Mouse (Mus musculus) limb, embryonic 14.5 days (tissue): Measurements from ENCODE around the gene 2310022A10Rik. TPM values are rescaled to one million over a fixed set of nuclear protein-coding genes. Genes with fewer than 3 reads are reported as not detected.

Experiments
- ATAC-seq: fragments of 200-750 bp; cut with Nextera tagmentation; 2 replicates; pipeline ENCODE4 v1.8.0; 2017; ENCODE audit warnings: low read depth, moderate number of reproducible peaks, moderate TSS enrichment; ENCODE audit not compliant: low FRiP score
- DNase-seq: peaks from one replicate; pipeline ENCODE4 v3.0.0-alpha.2; 2015; ENCODE audit warnings: low spot score
- H3K27ac ChIP-seq: fragments of 300-500 bp; sonication (generic); replicated peaks from 2 replicates; pipeline ENCODE4 v1.5.1; 2014; ENCODE audit warnings: low read depth, mild to moderate bottlenecking, low read length, moderate library complexity, mixed read lengths
- H3K27me3 ChIP-seq: fragments of 300-500 bp; sonication (generic); 2 replicates; pipeline ENCODE4 v1.6.1; 2014; ENCODE audit warnings: low read length, mixed read lengths; ENCODE audit not compliant: control insufficient read depth, insufficient read depth
- H3K36me3 ChIP-seq: fragments of 300-500 bp; sonication (generic); 2 replicates; pipeline ENCODE4 v1.6.1; 2014; ENCODE audit warnings: mild to moderate bottlenecking, low read length, moderate library complexity, mixed read lengths; ENCODE audit not compliant: control insufficient read depth, insufficient read depth
- H3K4me1 ChIP-seq: fragments of 300-500 bp; sonication (generic); 2 replicates; pipeline ENCODE4 v1.6.1; 2014; ENCODE audit warnings: antibody characterized with exemption, low read length, mixed read lengths; ENCODE audit not compliant: control insufficient read depth, insufficient read depth
- H3K4me2 ChIP-seq: fragments of 300-500 bp; sonication (generic); replicated peaks from 2 replicates; pipeline ENCODE4 v1.6.1; 2014; ENCODE audit warnings: low read depth, mild to moderate bottlenecking, low read length, moderate library complexity; ENCODE audit not compliant: severe bottlenecking
- H3K4me3 ChIP-seq: fragments of 300-500 bp; sonication (generic); replicated peaks from 2 replicates; pipeline ENCODE4 v1.5.1; 2014; ENCODE audit warnings: low read length
- H3K9ac ChIP-seq: fragments of 300-500 bp; sonication (generic); 2 replicates; pipeline ENCODE4 v1.6.1; 2014; ENCODE audit warnings: mild to moderate bottlenecking, low read depth, low read length, moderate library complexity; ENCODE audit not compliant: severe bottlenecking
- H3K9me3 ChIP-seq: fragments of 300-500 bp; sonication (generic); 2 replicates; pipeline ENCODE4 v1.6.1; 2016; ENCODE audit warnings: low read length; ENCODE audit not compliant: control insufficient read depth
- POLR2A ChIP-seq: fragments of 200-500 bp; IDR thresholded peaks from 2 replicates; pipeline ENCODE4 v1.8.0; 2012; ENCODE audit warnings: inconsistent platforms, mild to moderate bottlenecking, moderate library complexity, borderline replicate concordance; ENCODE audit not compliant: insufficient read depth, insufficient read length; ENCODE audit errors: extremely low read depth
- WGBS: fragments of 180-500 bp; shearing (Covaris S2); extraction: QIAGEN DNeasy Blood & Tissue Kit; methylation state at CpG from one replicate; pipeline ENCODE4 v1.1.7; 2014; 5-methylcytosine and 5-hydroxymethylcytosine counted together
- polyA plus RNA-seq, 2 experiments: library from polyadenylated mRNA; depleted of rRNA in 1 of 2; stranded (reverse) in 1 of 2; unstranded in 1 of 2; fragments of >200 nt; fragmentation: Nextera tagmentation in 1 of 2; extraction: Ambion mirVana in 1 of 2; gene quantifications; 2 replicates each; pipeline versions ENCODE4 v1.2.1 to v1.2.3; 2012 to 2014

Gene 2310022A10Rik
- polyA plus RNA-seq, 2 experiments, result 27.4 to 39.8 TPM

GRCm38 (mm10) chr7:27609285-27609684 is 56.3 kb downstream of the 2310022A10Rik start:
- no peak for DNase-seq
- 97% methylated on average over 4 of the region's 4 CpGs for WGBS

GRCm38 (mm10) chr7:27609688-27610087 is 56.7 kb downstream of the 2310022A10Rik start:
- no peak for TF ChIP-seq POLR2A
- DNase-seq (no peak), ATAC-seq (no peak)
- peaks cover 35% of the 10 kb centered on the region for H3K36me3 ChIP-seq
- no peak overlapping the region for H3K9ac ChIP-seq
- H3K4me1 ChIP-seq, result peaks cover 21% of the 10 kb centered on the region
- no peaks in the 10 kb centered on the region for H3K27me3 ChIP-seq
- 83% methylated on average over 2 of the region's 2 CpGs for WGBS
- no peaks in the 10 kb centered on the region for H3K9me3 ChIP-seq
- H3K4me2 ChIP-seq, result no peak overlapping the region
- no peak overlapping the region for H3K27ac ChIP-seq
- H3K4me3 ChIP-seq, result no peak overlapping the region

More at GRCm38 (mm10) chr7:27609285-27609684, 56.3 kb downstream of the 2310022A10Rik start:
- H3K36me3 ChIP-seq, result peaks cover 35% of the 10 kb centered on the region
- H3K27me3 ChIP-seq, result no peaks in the 10 kb centered on the region
- H3K9ac ChIP-seq, result no peak overlapping the region
- no peak for ATAC-seq
- peaks cover 23% of the 10 kb centered on the region for H3K4me1 ChIP-seq
- TF ChIP-seq POLR2A, result no peak
- H3K27ac ChIP-seq, result no peak overlapping the region
- no peaks in the 10 kb centered on the region for H3K9me3 ChIP-seq
- no peak overlapping the region for H3K4me3 ChIP-seq
- no peak overlapping the region for H3K4me2 ChIP-seq

- peaks cover 15% of the 10 kb centered on the region for H3K4me1 ChIP-seq
- H3K36me3 ChIP-seq, result peaks cover 35% of the 10 kb centered on the region
- DNase-seq, result no peak
- TF ChIP-seq POLR2A, result no peak
- H3K4me3 ChIP-seq, result no peak overlapping the region
- H3K9me3 ChIP-seq, result no peaks in the 10 kb centered on the region
- no peak overlapping the region for H3K9ac ChIP-seq
- WGBS, result 88% methylated on average over 3 of the region's 3 CpGs
- H3K27me3 ChIP-seq, result no peaks in the 10 kb centered on the region
- ATAC-seq, result no peak
- no peak overlapping the region for H3K27ac ChIP-seq
- H3K4me2 ChIP-seq, result no peak overlapping the region
Observed at GRCm38 (mm10) chr7:27610370-27610769, 57.3 kb downstream of the 2310022A10Rik start.

GRCm38 (mm10) chr7:27610871-27611270 is 57.8 kb downstream of the 2310022A10Rik start:
- no peak overlapping the region for H3K9ac ChIP-seq
- no peaks in the 10 kb centered on the region for H3K27me3 ChIP-seq
- H3K9me3 ChIP-seq, result no peaks in the 10 kb centered on the region
- H3K4me2 ChIP-seq, result no peak overlapping the region
- no peak for TF ChIP-seq POLR2A
- peaks cover 38% of the 10 kb centered on the region for H3K36me3 ChIP-seq
- H3K27ac ChIP-seq, result no peak overlapping the region
- WGBS, result 93% methylated on average over 5 of the region's 5 CpGs
- no peak overlapping the region for H3K4me3 ChIP-seq
- peaks cover 10% of the 10 kb centered on the region for H3K4me1 ChIP-seq
- DNase-seq (no peak), ATAC-seq (no peak)

- no peaks in the 10 kb centered on the region for H3K27me3 ChIP-seq
- H3K4me3 ChIP-seq, result no peak overlapping the region
- H3K9ac ChIP-seq, result no peak overlapping the region
- no peak overlapping the region for H3K27ac ChIP-seq
- 88% methylated on average over 4 of the region's 4 CpGs for WGBS
- no peak overlapping the region for H3K4me2 ChIP-seq
- no peaks in the 10 kb centered on the region for H3K9me3 ChIP-seq
- peaks cover 54% of the 10 kb centered on the region for H3K36me3 ChIP-seq
- H3K4me1 ChIP-seq, result no peaks in the 10 kb centered on the region
- no peak for TF ChIP-seq POLR2A
- DNase-seq, result no peak
- no peak for ATAC-seq
Observed at GRCm38 (mm10) chr7:27612940-27613339, 59.9 kb downstream of the 2310022A10Rik start.
